Mouse (Mus musculus) kidney, embryonic 16.5 days (tissue): ENCODE data around the gene Lpp. TPM values are rescaled to one million over a fixed set of nuclear protein-coding genes. Genes with fewer than 3 reads are reported as not detected.
A peak's percentile ranks its signal among the peaks of the same experiment; 100 is the strongest.

ENCODE experiments used
- ATAC-seq: fragments of 200-750 bp; cut with Nextera tagmentation; 2 replicates; pipeline ENCODE4 v1.8.0; 2017; ENCODE audit warnings: moderate TSS enrichment; ENCODE audit not compliant: low FRiP score, low TSS enrichment
- H3K27ac ChIP-seq: fragments of 300-500 bp; sonication (generic); 2 replicates; pipeline ENCODE4 v1.5.1; 2014; ENCODE audit warnings: low read length
- H3K27me3 ChIP-seq: fragments of 300-500 bp; sonication (generic); 2 replicates; pipeline ENCODE4 v1.6.1; 2014; ENCODE audit warnings: low read length, control low read depth, mixed read lengths; ENCODE audit not compliant: insufficient read depth
- H3K36me3 ChIP-seq: fragments of 300-500 bp; sonication (generic); 2 replicates; pipeline ENCODE4 v1.6.1; 2014; ENCODE audit warnings: low read length, control low read depth, mixed read lengths; ENCODE audit not compliant: insufficient read depth
- H3K4me1 ChIP-seq: fragments of 300-500 bp; sonication (generic); 2 replicates; pipeline ENCODE4 v1.6.1; 2014; ENCODE audit warnings: low read length, control low read depth, mixed read lengths; ENCODE audit not compliant: insufficient read depth
- H3K4me2 ChIP-seq: fragments of 300-500 bp; sonication (generic); replicated peaks from 2 replicates; pipeline ENCODE4 v1.6.1; 2014; ENCODE audit warnings: low read depth, low read length
- H3K4me3 ChIP-seq: fragments of 300-500 bp; sonication (generic); 2 replicates; pipeline ENCODE4 v1.5.1; 2014; ENCODE audit warnings: mild to moderate bottlenecking, low read length
- H3K9ac ChIP-seq: fragments of 300-500 bp; sonication (generic); replicated peaks from 2 replicates; pipeline ENCODE4 v1.6.1; 2014; ENCODE audit warnings: low read length
- H3K9me3 ChIP-seq: fragments of 300-500 bp; sonication (generic); 2 replicates; pipeline ENCODE4 v1.6.1; 2016; ENCODE audit warnings: low read length, control low read depth
- WGBS: fragments of 180-500 bp; shearing (Covaris S2); extraction: QIAGEN DNeasy Blood & Tissue Kit; methylation state at CpG from one replicate; pipeline ENCODE4 v1.1.7; 2014; 5-methylcytosine and 5-hydroxymethylcytosine counted together
- polyA plus RNA-seq: library from polyadenylated mRNA; unstranded; fragments of >200 nt; fragmentation: Nextera tagmentation; extraction: Ambion mirVana; gene quantifications from 2 replicates; pipeline ENCODE4 v1.2.1, GENCODE M21; 2015

The Lpp gene
- polyA plus RNA-seq, 1 experiment from 2014 or later, result 54.0 TPM

- WGBS, result 84% methylated on average over 3 of the region's 3 CpGs
- peaks cover 10% of the 10 kb centered on the region for H3K4me1 ChIP-seq
- H3K9ac ChIP-seq, result no peak overlapping the region
- H3K27ac ChIP-seq, result no peak overlapping the region
- H3K36me3 ChIP-seq, result no peaks in the 10 kb centered on the region
- no peak overlapping the region for H3K4me2 ChIP-seq
- H3K27me3 ChIP-seq, result no peaks in the 10 kb centered on the region
- no peaks in the 10 kb centered on the region for H3K9me3 ChIP-seq
- no peak overlapping the region for H3K4me3 ChIP-seq
- no peak for ATAC-seq
These were observed 631.3 kb downstream of the Lpp start for GRCm38 (mm10) chr16:25024591-25024990.

- H3K27me3 ChIP-seq, result no peaks in the 10 kb centered on the region
- peaks cover 10% of the 10 kb centered on the region for H3K4me1 ChIP-seq
- H3K4me2 ChIP-seq, result no peak overlapping the region
- no peak overlapping the region for H3K9ac ChIP-seq
- peak overlapping the region; percentile 27; the same call in 1 of the 2 replicates for H3K27ac ChIP-seq
- no peak overlapping the region for H3K4me3 ChIP-seq
- ATAC-seq, result peak; percentile 97
- H3K9me3 ChIP-seq, result no peaks in the 10 kb centered on the region
- H3K36me3 ChIP-seq, result no peaks in the 10 kb centered on the region
- WGBS, result 7% methylated on average over 1 of the region's 1 CpGs
These were observed 632.9 kb downstream of the Lpp start for GRCm38 (mm10) chr16:25026191-25026590.

GRCm38 (mm10) chr16:25029548-25029947 lies 636.2 kb downstream of the Lpp start:
- 90% methylated on average over 8 of the region's 8 CpGs for WGBS
- H3K27me3 ChIP-seq, result no peaks in the 10 kb centered on the region
- H3K9me3 ChIP-seq, result no peaks in the 10 kb centered on the region
- H3K27ac ChIP-seq, result no peak overlapping the region
- no peak overlapping the region for H3K9ac ChIP-seq
- H3K4me2 ChIP-seq, result no peak overlapping the region
- peaks cover 10% of the 10 kb centered on the region for H3K4me1 ChIP-seq
- H3K36me3 ChIP-seq, result no peaks in the 10 kb centered on the region
- no peak for ATAC-seq
- H3K4me3 ChIP-seq, result no peak overlapping the region

GRCm38 (mm10) chr16:25037361-25037760 lies 644.1 kb downstream of the Lpp start:
- no peak for ATAC-seq

GRCm38 (mm10) chr16:25038529-25038928 lies 645.2 kb downstream of the Lpp start:
- no peak overlapping the region for H3K9ac ChIP-seq
- no peaks in the 10 kb centered on the region for H3K36me3 ChIP-seq
- no peak for ATAC-seq
- H3K4me2 ChIP-seq, result no peak overlapping the region
- peaks cover 23% of the 10 kb centered on the region for H3K4me1 ChIP-seq
- H3K27me3 ChIP-seq, result no peaks in the 10 kb centered on the region
- H3K27ac ChIP-seq, result no peak overlapping the region
- H3K9me3 ChIP-seq, result no peaks in the 10 kb centered on the region
- WGBS, result 85% methylated on average over 6 of the region's 6 CpGs
- H3K4me3 ChIP-seq, result no peak overlapping the region

More at GRCm38 (mm10) chr16:25037361-25037760, 644.1 kb downstream of the Lpp start:
- Histone ChIP-seq H3K4me3 (no peak overlapping the region), H3K27ac (no peak overlapping the region), H3K36me3 (no peaks in the 10 kb centered on the region), H3K4me1 (peaks cover 16% of the 10 kb centered on the region), H3K4me2 (no peak overlapping the region), H3K27me3 (no peaks in the 10 kb centered on the region), H3K9me3 (no peaks in the 10 kb centered on the region), H3K9ac (no peak overlapping the region)
- 80% methylated on average over 6 of the region's 6 CpGs for WGBS

- ATAC-seq, result peak; percentile 56; the same call in 1 of the 2 replicates
- Histone ChIP-seq H3K27ac (no peak overlapping the region), H3K4me2 (no peak overlapping the region), H3K4me3 (no peak overlapping the region), H3K36me3 (no peaks in the 10 kb centered on the region), H3K9ac (no peak overlapping the region), H3K4me1 (peaks cover 23% of the 10 kb centered on the region), H3K9me3 (no peaks in the 10 kb centered on the region), H3K27me3 (no peaks in the 10 kb centered on the region)
- 36% methylated on average over 10 of the region's 10 CpGs for WGBS
These were observed 646.6 kb downstream of the Lpp start for GRCm38 (mm10) chr16:25039904-25040303.

- H3K27me3 ChIP-seq, result no peaks in the 10 kb centered on the region
- no peak for ATAC-seq
- WGBS, result 89% methylated on average over 8 of the region's 8 CpGs
These were observed 647.9 kb downstream of the Lpp start for GRCm38 (mm10) chr16:25041165-25041564.

GRCm38 (mm10) chr16:25041855-25042529 lies 648.7 kb downstream of the Lpp start:
- peaks cover 23% of the 10 kb centered on the region for H3K4me1 ChIP-seq
- no peaks in the 10 kb centered on the region for H3K36me3 ChIP-seq
- WGBS, result 20% methylated on average over 5 of the region's 5 CpGs
- peak overlapping the region; percentile 83 for H3K27ac ChIP-seq
- peak overlapping the region; percentile 8 for H3K4me2 ChIP-seq
- no peaks in the 10 kb centered on the region for H3K27me3 ChIP-seq
- H3K9ac ChIP-seq, result peak overlapping the region; percentile 36
- no peak overlapping the region for H3K4me3 ChIP-seq
- peak; percentile 83 for ATAC-seq
- H3K9me3 ChIP-seq, result no peaks in the 10 kb centered on the region

More at GRCm38 (mm10) chr16:25041165-25041564, 647.9 kb downstream of the Lpp start:
- Histone ChIP-seq H3K9me3 (no peaks in the 10 kb centered on the region), H3K36me3 (no peaks in the 10 kb centered on the region), H3K4me2 (no peak overlapping the region), H3K4me3 (no peak overlapping the region), H3K9ac (no peak overlapping the region), H3K27ac (0 out of 2 replicates have a peak overlapping the region, but pooled peaks have one; percentile 14), H3K4me1 (peaks cover 23% of the 10 kb centered on the region)
